Mouse (Mus musculus) hindbrain, postnatal 0 days (tissue): ENCODE measurements around the gene Gm21083. TPM values are rescaled to one million over a fixed set of nuclear protein-coding genes. Genes with fewer than 3 reads are reported as not detected.
"Not testable (repeated sequence)": the region's sequence is repeated elsewhere in the genome, so short reads cannot be mapped to it uniquely, and the experiment has no call there.

Source experiments
- ATAC-seq: fragments of 200-750 bp; cut with Nextera tagmentation; 2 replicates; pipeline ENCODE4 v1.8.0; 2017; ENCODE audit warnings: mild to moderate bottlenecking, moderate TSS enrichment, moderate library complexity
- DNase-seq: peaks from one replicate; pipeline ENCODE4 v3.0.0-alpha.2; 2015; ENCODE audit warnings: low spot score
- H3K27ac ChIP-seq: fragments of 300-500 bp; sonication (generic); 2 replicates; pipeline ENCODE4 v1.5.1; 2014; ENCODE audit warnings: mild to moderate bottlenecking
- H3K27me3 ChIP-seq: fragments of 300-500 bp; sonication (generic); 2 replicates; pipeline ENCODE4 v1.6.1; 2014; ENCODE audit warnings: low read length, mixed read lengths; ENCODE audit not compliant: insufficient read depth
- H3K36me3 ChIP-seq: fragments of 300-500 bp; sonication (generic); 2 replicates; pipeline ENCODE4 v1.6.1; 2014; ENCODE audit warnings: low read length, mixed read lengths; ENCODE audit not compliant: insufficient read depth
- H3K4me1 ChIP-seq: fragments of 300-500 bp; sonication (generic); 2 replicates; pipeline ENCODE4 v1.6.1; 2014; ENCODE audit warnings: antibody characterized with exemption, low read length, mixed read lengths; ENCODE audit not compliant: insufficient read depth
- H3K4me2 ChIP-seq: fragments of 300-500 bp; sonication (generic); 2 replicates; pipeline ENCODE4 v1.6.1; 2014; ENCODE audit warnings: low read depth, mild to moderate bottlenecking, low read length, moderate library complexity, mixed read lengths
- H3K4me3 ChIP-seq: fragments of 300-500 bp; sonication (generic); 2 replicates; pipeline ENCODE4 v1.5.1; 2014; ENCODE audit warnings: low read length
- H3K9ac ChIP-seq: fragments of 300-500 bp; sonication (generic); replicated peaks from 2 replicates; pipeline ENCODE4 v1.6.1; 2014; ENCODE audit warnings: mild to moderate bottlenecking, low read length, moderate library complexity, mixed read lengths
- H3K9me3 ChIP-seq: fragments of 300-500 bp; sonication (generic); 2 replicates; pipeline ENCODE4 v1.6.1; 2016; ENCODE audit warnings: low read length, mixed read lengths
- CTCF ChIP-seq: IDR thresholded peaks from 2 replicates; pipeline ENCODE4 v1.5.1; 2016; ENCODE audit warnings: antibody characterized with exemption, control low read depth, low read depth
- WGBS: fragments of 180-500 bp; shearing (Covaris S2); extraction: QIAGEN DNeasy Blood & Tissue Kit; methylation state at CpG from one replicate; pipeline ENCODE4 v1.1.7; 2014; 5-methylcytosine and 5-hydroxymethylcytosine counted together
- polyA plus RNA-seq: library from polyadenylated mRNA; unstranded; fragments of >200 nt; fragmentation: Nextera tagmentation; extraction: Ambion mirVana; gene quantifications from 2 replicates; pipeline ENCODE4 v1.2.1, GENCODE M21; 2015
- total RNA-seq: library from RNA; depleted of rRNA; stranded (reverse); fragments of >200 nt; gene quantifications from 2 replicates; pipeline ENCODE4 v1.2.3, GENCODE M21; 2014; rRNA removed

The Gm21083 gene
- total and polyA plus RNA-seq, 2 experiments from 2014 or later, result not detected

DNA sequence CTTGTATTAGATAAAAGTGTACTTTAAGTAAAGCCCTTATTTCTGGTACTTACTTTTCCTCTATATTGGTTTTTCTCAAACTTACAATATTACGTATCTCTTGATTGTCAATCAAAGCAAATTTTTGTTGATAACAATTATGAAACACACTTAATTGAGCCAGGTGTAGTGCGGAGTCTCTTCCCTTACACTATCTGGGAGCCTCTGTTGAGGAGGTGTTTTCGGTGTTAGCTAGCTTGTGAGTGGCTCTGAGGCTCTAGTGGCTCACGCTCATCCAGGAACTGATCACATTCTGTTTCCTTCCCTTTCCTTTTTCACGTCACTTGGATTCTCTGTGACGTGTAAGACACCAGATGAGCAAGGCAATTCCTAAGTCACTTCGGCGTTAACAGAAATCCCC lies 26.5 kb downstream of the Gm21083 start:
- not testable (repeated sequence) for H3K27me3 ChIP-seq, H3K27ac ChIP-seq, ATAC-seq, H3K9ac ChIP-seq, H3K4me2 ChIP-seq, H3K36me3 ChIP-seq, H3K4me3 ChIP-seq, H3K4me1 ChIP-seq, DNase-seq
- peaks cover 15% of the 10 kb centered on the region for H3K9me3 ChIP-seq
- 75% methylated on average over 8 of the region's 8 CpGs for WGBS

DNA sequence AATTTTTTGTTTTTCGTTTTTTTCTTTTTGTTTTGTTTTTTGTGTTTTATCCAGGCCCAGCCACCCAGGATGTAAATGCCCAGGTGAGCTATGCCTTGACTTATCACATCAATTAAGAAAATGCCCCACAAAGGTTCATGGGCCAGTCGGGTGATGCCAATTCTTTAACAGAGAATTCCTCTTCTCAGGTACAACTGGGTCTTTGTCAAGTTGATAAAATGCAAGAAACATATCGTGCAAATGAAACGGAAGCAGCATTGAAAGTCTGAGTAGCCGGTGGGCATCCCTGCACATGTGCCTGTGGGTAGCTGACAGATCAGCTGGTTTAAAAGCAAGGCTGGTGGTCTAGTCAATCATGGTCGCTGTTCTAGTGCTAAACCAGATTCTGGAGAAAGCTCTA lies 29.5 kb downstream of the Gm21083 start:
- H3K4me2 ChIP-seq, H3K36me3 ChIP-seq, H3K4me3 ChIP-seq, H3K27me3 ChIP-seq, H3K9me3 ChIP-seq, H3K4me1 ChIP-seq, H3K27ac ChIP-seq, DNase-seq, H3K9ac ChIP-seq: not testable (repeated sequence)
- 0 out of 2 replicates have a peak, but pooled peaks have one; percentile 47 for ATAC-seq
- 70% methylated on average over 5 of the region's 6 CpGs for WGBS

DNA sequence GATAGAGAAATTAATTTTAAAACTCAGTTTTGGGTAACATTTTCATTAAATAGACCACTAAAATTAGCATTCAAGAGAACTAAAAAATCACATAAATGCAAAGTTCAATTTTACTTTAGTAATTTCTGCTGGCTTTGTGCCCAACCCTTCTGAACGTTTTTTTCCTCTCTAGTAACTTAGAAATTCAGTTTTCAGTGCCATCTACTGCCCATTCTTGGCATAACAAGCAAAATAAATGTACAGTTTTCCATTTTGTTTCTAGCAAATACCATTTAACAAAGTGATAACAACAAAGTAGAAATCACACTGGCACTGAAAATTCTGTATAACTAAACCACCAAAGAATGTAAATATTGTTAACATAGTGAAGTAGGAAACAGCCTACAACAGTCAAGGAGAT lies 33.6 kb downstream of the Gm21083 start:
- H3K9ac ChIP-seq, H3K36me3 ChIP-seq, ATAC-seq, H3K4me2 ChIP-seq, H3K9me3 ChIP-seq, H3K4me3 ChIP-seq, H3K27me3 ChIP-seq, H3K27ac ChIP-seq, H3K4me1 ChIP-seq: not testable (repeated sequence)
- TF ChIP-seq CTCF, result peak; percentile 46
- DNase-seq, result peak; percentile 58
- 1% methylated on average over 1 of the region's 1 CpGs for WGBS

DNA sequence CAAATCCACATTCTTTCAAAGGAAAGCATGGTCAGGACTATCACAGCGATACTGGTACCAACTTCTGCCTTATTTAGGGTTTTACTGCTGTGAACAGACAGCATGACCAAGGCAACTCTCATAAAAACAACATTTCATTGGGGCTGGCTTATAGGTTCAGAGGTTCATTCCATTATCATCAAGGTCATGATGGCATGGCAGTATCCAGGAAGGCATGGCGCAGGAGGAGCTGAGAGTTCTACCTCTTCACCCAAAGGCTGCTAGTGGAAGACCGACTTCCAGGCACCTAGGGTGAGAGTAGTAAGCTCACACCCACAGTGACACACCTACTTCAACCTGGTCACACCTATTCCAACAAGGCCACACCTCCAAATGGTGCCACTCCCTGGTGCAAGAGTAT lies 39.1 kb downstream of the Gm21083 start:
- H3K4me2 ChIP-seq, H3K27me3 ChIP-seq, H3K4me1 ChIP-seq, ATAC-seq, DNase-seq, H3K27ac ChIP-seq, H3K9me3 ChIP-seq, H3K4me3 ChIP-seq, H3K9ac ChIP-seq, H3K36me3 ChIP-seq: not testable (repeated sequence)
- 74% methylated on average over 3 of the region's 3 CpGs for WGBS

DNA sequence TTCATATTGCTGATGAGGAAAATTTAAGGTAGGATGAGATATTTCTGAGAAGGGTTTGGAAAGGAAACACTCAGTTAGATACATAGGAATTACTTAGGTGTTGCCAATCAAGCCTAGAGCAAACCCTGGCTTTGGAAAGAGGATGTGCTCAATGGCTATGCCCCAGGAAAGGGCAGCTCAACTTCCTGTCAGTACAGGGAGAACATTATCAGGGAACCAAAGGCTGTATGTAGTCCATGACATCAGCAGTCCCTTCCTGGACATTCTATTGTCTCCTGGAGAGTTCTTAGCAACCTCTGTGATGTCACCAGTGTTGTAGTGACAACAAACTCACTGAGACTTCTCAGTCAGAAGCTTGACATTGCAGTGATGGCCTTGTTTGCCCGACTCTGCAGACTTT lies 41.6 kb downstream of the Gm21083 start, which contains the start of gene Speer4d:
Speer4d (plus strand) TSS at position 301 of the 400 bp plus-strand sequence.
- H3K4me1 ChIP-seq, H3K27me3 ChIP-seq, ATAC-seq, H3K36me3 ChIP-seq, DNase-seq, H3K9ac ChIP-seq, H3K27ac ChIP-seq, H3K9me3 ChIP-seq, H3K4me2 ChIP-seq, H3K4me3 ChIP-seq: not testable (repeated sequence)
- WGBS, result 60% methylated on average over 1 of the region's 1 CpGs

DNA sequence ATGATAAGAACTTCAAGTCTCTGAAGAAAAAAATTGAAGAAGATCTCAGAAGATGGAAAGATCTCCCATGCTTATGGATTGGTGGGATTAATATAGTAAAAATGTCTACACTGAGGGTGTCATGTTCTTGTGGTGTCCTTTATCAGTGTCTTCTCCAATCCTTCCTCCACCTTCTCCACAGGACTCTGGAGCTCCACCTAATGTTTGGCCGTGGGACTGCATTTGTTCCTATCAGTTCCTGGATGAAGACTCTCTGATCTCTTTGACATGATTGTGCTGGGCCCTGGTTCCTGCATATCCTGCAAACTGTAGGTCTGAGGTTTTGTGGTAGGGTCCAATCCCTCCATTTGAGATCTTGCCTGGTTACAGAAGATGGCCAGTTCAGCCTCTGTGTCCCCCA lies 51.0 kb downstream of the Gm21083 start:
- not testable (repeated sequence) for H3K36me3 ChIP-seq, H3K27me3 ChIP-seq, H3K4me3 ChIP-seq, H3K4me1 ChIP-seq, ATAC-seq, DNase-seq, H3K4me2 ChIP-seq, H3K27ac ChIP-seq, H3K9ac ChIP-seq, H3K9me3 ChIP-seq
- WGBS, result 40% methylated on average over 1 of the region's 1 CpGs

DNA sequence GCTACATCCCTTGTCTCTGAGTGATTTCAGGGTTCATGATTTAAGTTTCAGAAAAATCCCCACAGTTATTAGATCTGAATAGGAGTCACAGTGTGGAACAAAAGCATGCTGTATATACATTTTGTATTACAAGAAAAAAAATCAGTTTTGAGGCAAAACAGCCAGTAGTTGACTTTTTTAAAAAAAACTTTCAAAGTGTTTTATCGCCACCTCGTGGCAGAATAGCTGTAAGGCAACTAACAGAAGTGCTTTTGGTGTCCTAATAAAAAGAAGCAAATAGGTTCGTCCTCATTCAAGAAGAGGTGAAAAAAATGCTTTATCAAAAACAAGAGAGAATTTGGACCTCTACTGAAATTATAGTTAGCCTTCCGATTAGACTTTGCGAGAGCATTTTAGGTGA lies 52.9 kb downstream of the Gm21083 start:
- DNase-seq, result peak; percentile 43
- ATAC-seq, H3K27me3 ChIP-seq, H3K36me3 ChIP-seq, H3K9ac ChIP-seq, H3K4me2 ChIP-seq, H3K27ac ChIP-seq, H3K4me3 ChIP-seq, H3K4me1 ChIP-seq, H3K9me3 ChIP-seq: not testable (repeated sequence)
- peak; percentile 43 for TF ChIP-seq CTCF
- 30% methylated on average over 5 of the region's 5 CpGs for WGBS

Other genes with a start within 250 kb of the Gm21083 start
- not detected in 2 replicates for gene Gm21149, start 100.8 kb upstream of the Gm21083 start, total RNA-seq
- gene Gm21149, start 100.8 kb upstream of the Gm21083 start, polyA plus RNA-seq, result not detected in 2 replicates
- not detected in 2 replicates for gene Gm21190, start 48.1 kb upstream of the Gm21083 start, total RNA-seq
- gene Gm21190, start 48.1 kb upstream of the Gm21083 start, polyA plus RNA-seq, result not detected in 2 replicates
- gene Speer4d, start 41.7 kb downstream of the Gm21083 start, total RNA-seq, result not detected in 2 replicates
- not detected in 2 replicates for gene Speer4d, start 41.7 kb downstream of the Gm21083 start, polyA plus RNA-seq
- not detected in 2 replicates for gene 4930572O03Rik, start 79.7 kb downstream of the Gm21083 start, total RNA-seq
- gene 4930572O03Rik, start 79.7 kb downstream of the Gm21083 start, polyA plus RNA-seq, result not detected in 2 replicates
- not detected in 2 replicates for gene Speer4c, start 136.9 kb downstream of the Gm21083 start, total RNA-seq
- gene Speer4c, start 136.9 kb downstream of the Gm21083 start, polyA plus RNA-seq, result not detected in 2 replicates